Mouse (Mus musculus) bone marrow, adult 2 months (tissue): ENCODE measurements around the gene Piwil4.
"Not testable (repeated sequence)": the region's sequence is repeated elsewhere in the genome, so short reads cannot be mapped to it uniquely, and the experiment has no call there.

ENCODE experiments used
- CTCF ChIP-seq: fragments of 200-500 bp; IDR thresholded peaks from 2 replicates; pipeline ENCODE4 v1.5.1; 2011; ENCODE audit warnings: low read length, control low read depth; ENCODE audit not compliant: control insufficient read depth, insufficient read depth
- POLR2A ChIP-seq: fragments of 200-500 bp; IDR thresholded peaks from 2 replicates; pipeline ENCODE4 v1.6.1; 2011; ENCODE audit warnings: low read depth, mild to moderate bottlenecking, control low read depth, low read length, borderline replicate concordance; ENCODE audit not compliant: control insufficient read depth

DNA sequence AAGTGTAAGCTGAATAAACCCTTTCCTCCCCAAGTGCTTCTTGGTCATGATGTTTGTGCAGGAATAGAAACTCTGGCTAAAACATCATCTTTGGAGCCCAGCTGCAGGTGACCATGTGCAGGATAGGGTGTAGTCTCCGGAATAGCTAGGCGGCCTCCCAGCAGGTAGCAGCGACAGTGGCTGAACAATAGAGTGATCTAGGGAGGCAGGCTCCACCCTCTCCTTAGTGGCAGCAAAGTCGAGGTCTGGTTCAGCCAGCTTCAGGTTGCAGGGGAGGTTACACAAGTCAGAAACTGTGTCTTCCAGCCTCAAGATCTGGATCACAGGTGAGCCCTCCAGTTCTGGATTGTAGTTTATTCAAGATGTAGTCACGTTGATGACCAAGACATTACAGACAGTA, 68.6 kb downstream of the Piwil4 start:
- not testable (repeated sequence) for TF ChIP-seq POLR2A, CTCF
